Mouse (Mus musculus) thymus, postnatal 4 days (tissue): ENCODE measurements around the gene Vmn2r53.
"Not testable (repeated sequence)": the region's sequence is repeated elsewhere in the genome, so short reads cannot be mapped to it uniquely, and the experiment has no call there.

Source experiments
- DNase-seq: peaks from one replicate; pipeline ENCODE4 v3.0.0; 2021

Vmn2r53 gene

GRCm38 (mm10) chr7:12608688-12609087, at the start of gene Vmn2r53:
TSS of gene Vmn2r53 (minus strand) at chr7:12608788.
- no peak for DNase-seq

DNA sequence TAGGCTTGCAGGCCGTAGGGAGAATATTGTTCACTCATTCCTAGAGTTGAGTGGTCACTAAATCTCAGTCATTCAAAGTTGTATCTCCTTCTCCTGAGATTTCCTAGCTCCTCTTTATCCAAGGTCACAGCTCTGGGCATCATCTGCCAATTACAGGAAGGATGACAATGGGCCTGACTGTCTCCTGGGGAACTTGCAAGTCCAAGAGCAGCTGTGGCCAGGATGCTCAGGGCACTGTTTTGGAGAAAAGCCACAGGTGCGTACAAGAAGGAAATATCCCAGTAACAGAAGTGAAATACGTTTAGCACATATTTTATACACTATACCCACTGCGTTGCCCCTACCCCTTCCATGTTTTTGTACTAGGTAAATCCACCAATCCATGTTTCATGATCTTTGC, 31.6 kb upstream of the Vmn2r53 start, which contains the start of gene Vmn2r54:
Vmn2r54 (minus strand) TSS at position 101 of the 400 bp plus-strand sequence.
- not testable (repeated sequence) for DNase-seq
